In genomic region chr9:27149836-27150235, GRCm38 (mm10) we compare ENCODE assay signal across 10 mouse cellular contexts. TPM values are rescaled to one million over a fixed set of nuclear protein-coding genes. Genes with fewer than 3 reads are reported as not detected.
DNase-seq lines count a peak whose midpoint lies in the region; ATAC-seq and TF ChIP-seq lines count a peak whose summit lies in the region.
"Had no signal": no experiment of that assay in that cellular context is flagged by ENCODE, and none has a peak within 500 bp of the region (broad histone marks: within the 10 kb centered on the region; RNA-seq: fewer than 3 reads in every experiment).

No protein-coding gene starts in this region.

- no peaks in the 10 kb centered on the region for H3K36me3 ChIP-seq in heart, postnatal 0 days (replicated peaks; ENCODE audit: control insufficient read depth, insufficient read depth, low read length)
- H3K36me3 ChIP-seq in forebrain, embryonic 12.5 days (replicated peaks), result peaks cover 19% of the 10 kb centered on the region
- H3K36me3 ChIP-seq in midbrain, embryonic 13.5 days, result peaks cover 14% of the 10 kb centered on the region; the same call in 1 of the 2 replicates
- H3K36me3 ChIP-seq: liver, embryonic 12.5 days had no signal

- peaks cover 11% of the 10 kb centered on the region for H3K4me1 ChIP-seq in heart, postnatal 0 days (ENCODE audit: control insufficient read depth, insufficient read depth)
- H3K4me1 ChIP-seq in cortical plate, adult 2 months (ENCODE audit: control insufficient read depth, insufficient read depth, low read length), result peaks cover 16% of the 10 kb centered on the region
- H3K4me1 ChIP-seq in forebrain, embryonic 12.5 days, result peaks cover 71% of the 10 kb centered on the region
- peaks cover 72% of the 10 kb centered on the region for H3K4me1 ChIP-seq in midbrain, embryonic 13.5 days (replicated peaks)

- peak overlapping the region; percentile 47; the same call in 1 of the 2 replicates for H3K27ac ChIP-seq in heart, postnatal 0 days (ENCODE audit: low read depth)
- H3K27ac ChIP-seq in cortical plate, adult 2 months (ENCODE audit: insufficient read depth, low read length), result 0 out of 2 replicates have a peak overlapping the region, but pooled peaks have one; percentile 20
- H3K27ac ChIP-seq in forebrain, embryonic 12.5 days, result peak overlapping the region; percentile 92
- H3K27ac ChIP-seq in midbrain, embryonic 13.5 days, result peak overlapping the region; percentile 84
- H3K27ac ChIP-seq: liver, embryonic 12.5 days; macrophage had no signal

- H3K4me2 ChIP-seq in heart, postnatal 0 days (ENCODE audit: low read depth, low read length), result peak overlapping the region; percentile 38
- H3K4me2 ChIP-seq in forebrain, embryonic 12.5 days, result peak overlapping the region; percentile 53
- peak overlapping the region; percentile 45 for H3K4me2 ChIP-seq in midbrain, embryonic 13.5 days (replicated peaks)

- no peaks in the 10 kb centered on the region for H3K27me3 ChIP-seq in heart, postnatal 0 days (ENCODE audit: control insufficient read depth, insufficient read depth, low read length)
- no peaks in the 10 kb centered on the region for H3K27me3 ChIP-seq in forebrain, embryonic 12.5 days
- H3K27me3 ChIP-seq in midbrain, embryonic 13.5 days, result no peaks in the 10 kb centered on the region

- TF ChIP-seq CTCF in heart, postnatal 0 days (IDR thresholded peaks at IDR 0.05; ENCODE audit: low read depth), result no peak
- TF ChIP-seq CTCF in cortical plate, adult 2 months (IDR thresholded peaks at IDR 0.05; ENCODE audit: extremely low read depth, insufficient read depth, low read length), result no peak

- H3K9me3 ChIP-seq in heart, postnatal 0 days (replicated peaks; ENCODE audit: control insufficient read depth, low read length), result no peaks in the 10 kb centered on the region
- H3K9me3 ChIP-seq in forebrain, embryonic 12.5 days, result no peaks in the 10 kb centered on the region
- H3K9me3 ChIP-seq in midbrain, embryonic 13.5 days, result no peaks in the 10 kb centered on the region
- H3K9me3 ChIP-seq: liver, embryonic 12.5 days had no signal

- TF ChIP-seq EP300 in heart, postnatal 0 days (IDR thresholded peaks at IDR 0.05; ENCODE audit: low read depth), result no peak

- intact Hi-C loops in heart, postnatal 10 days (cut with DNase I), result no loop called here

- no peak for ATAC-seq in heart, postnatal 0 days (ENCODE audit: insufficient read depth, low read depth)
- no peak for ATAC-seq in forebrain, embryonic 12.5 days (ENCODE audit: low FRiP score)
- no peak for ATAC-seq in midbrain, embryonic 13.5 days
- ATAC-seq in inflammation-experienced regulatory T-cells, adult 6 months, result no peak

- no peak for DNase-seq in heart, postnatal 0 days (ENCODE audit: low spot score)
- no peak for DNase-seq in heart, postnatal 10 days
- DNase-seq in gastrocnemius, adult 8-10 months (ENCODE audit: low spot score in 2 of 2), result no peak
- DNase-seq in urinary bladder, postnatal 4 days (ENCODE audit: low spot score in 2 of 2), result no peak

- 25% methylated on average over 9 of the region's 9 CpGs for WGBS in heart, postnatal 0 days
- 38% methylated on average over 9 of the region's 9 CpGs for WGBS in forebrain, embryonic 12.5 days
- 49% methylated on average over 9 of the region's 9 CpGs for WGBS in midbrain, embryonic 13.5 days

- H3K9ac ChIP-seq in heart, postnatal 0 days (replicated peaks; ENCODE audit: low read depth, low read length), result 0 out of 2 replicates have a peak overlapping the region, but pooled peaks have one; percentile 16
- H3K9ac ChIP-seq in forebrain, embryonic 12.5 days, result no peak overlapping the region
- peak overlapping the region; percentile 32; the same call in 1 of the 2 replicates for H3K9ac ChIP-seq in midbrain, embryonic 13.5 days (replicated peaks)
- H3K9ac ChIP-seq: liver, embryonic 12.5 days had no signal

- TF ChIP-seq POLR2A in cortical plate, adult 2 months (IDR thresholded peaks at IDR 0.05; ENCODE audit: extremely low read depth, insufficient read depth, low read length), result no peak

- no peak overlapping the region for H3K4me3 ChIP-seq in heart, postnatal 0 days (ENCODE audit: low read depth, low read length)
- H3K4me3 ChIP-seq in cortical plate, adult 2 months (ENCODE audit: insufficient read depth, low read length), result no peak overlapping the region
- no peak overlapping the region for H3K4me3 ChIP-seq in forebrain, embryonic 12.5 days (replicated peaks)
- H3K4me3 ChIP-seq in midbrain, embryonic 13.5 days (replicated peaks), result no peak overlapping the region
- H3K4me3 ChIP-seq: liver, embryonic 12.5 days had no signal

RNA-seq across cellular contexts. Expression of gene Jam3, which starts 5.4 kb away (rescaled TPM):
- 16.1 and 28.2 TPM in 2 replicates for total RNA-seq in heart, postnatal 0 days (2014; rRNA removed; ENCODE audit: low replicate concordance)
- 25.5 and 25.7 TPM in 2 replicates for polyA plus RNA-seq in heart, postnatal 0 days (2015; fragmentation: Nextera tagmentation; extraction: Ambion mirVana)
- 10 to 100 TPM; 21.0 to 22.7 TPM for total RNA-seq in heart, postnatal 10 days (2021)
- polyA plus RNA-seq in cortical plate, adult 2 months (2012; rRNA removed), result 58.8 and 59.0 TPM in 2 replicates
- 146 and 155 TPM in 2 replicates for polyA plus RNA-seq in forebrain, embryonic 12.5 days (2016; fragmentation: Nextera tagmentation; extraction: Ambion mirVana)
- polyA plus RNA-seq in midbrain, embryonic 13.5 days (2015; fragmentation: Nextera tagmentation; extraction: Ambion mirVana), result 99.8 and 103 TPM in 2 replicates
- under 1 TPM in 2 of 3 experiments, not detected in 1; 0.74 to 0.95 TPM for polyA plus RNA-seq in inflammation-experienced regulatory T-cells, adult 6 months (2017; shearing (Covaris generic))
- total RNA-seq in gastrocnemius, adult 8-10 months (2022), result 1 to 10 TPM; 4.6 to 7.1 (median 5.2) TPM
- polyA plus RNA-seq: macrophage had no signal

Comparison
In these comparisons a context has a peak if more than half of its experiments do, and no peak if none do; other contexts are left out.
1. H3K27ac ChIP-seq: peak in every context shown above with its lines; median percentile 92 in forebrain, embryonic 12.5 days; 84 in midbrain, embryonic 13.5 days; 47 in heart, postnatal 0 days; 20 in cortical plate, adult 2 months.
2. RNA of gene Jam3, which starts 5.4 kb away (polyA plus RNA-seq): 146 to 155 TPM in forebrain, embryonic 12.5 days, 99.8 to 103 TPM in midbrain, embryonic 13.5 days, 58.8 to 59.0 TPM in cortical plate, adult 2 months and 25.5 to 25.7 TPM in heart, postnatal 0 days; 0.74 to 0.95 TPM in inflammation-experienced regulatory T-cells, adult 6 months; every median in the first group is over 10 times any median in the second.
3. Peak in every context shown above with its lines, with median percentiles within 50 percentile points of each other: H3K4me2 ChIP-seq.